Mouse (Mus musculus): ENCODE data around the gene Nxt1.

Nxt1 gene

DNA sequence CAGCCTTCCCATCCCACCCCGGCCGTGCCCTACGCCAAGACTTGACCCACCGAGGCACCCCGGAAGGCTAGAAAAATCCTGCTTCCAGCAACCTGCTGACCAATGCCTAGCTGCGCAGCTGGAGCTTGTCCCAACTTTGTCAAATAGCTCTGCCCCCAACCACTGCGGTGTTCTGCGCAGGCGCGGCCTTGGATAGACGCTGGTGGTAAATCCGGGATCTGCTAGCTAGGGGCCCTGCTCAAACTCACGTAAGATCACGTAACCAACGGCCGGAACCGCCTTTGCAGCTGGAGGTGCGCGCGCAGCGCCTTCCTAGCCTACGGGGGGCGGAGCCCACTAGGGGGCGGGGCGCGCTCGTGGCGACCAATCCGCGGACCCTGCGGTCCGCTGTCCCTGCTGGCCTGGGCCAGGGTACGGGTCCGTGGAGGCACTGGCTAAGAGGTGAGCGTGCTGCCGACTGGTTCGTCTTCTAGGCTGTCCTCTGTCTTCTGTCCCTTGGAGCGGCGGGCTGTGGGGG is 8.4 kb downstream of the Nxt1 start, which contains the start of gene Gzf1:
Gene Gzf1 (plus strand): TSS at position 249 of the 517 bp plus-strand sequence.
- no peaks in the 10 kb centered on the region for H3K27me3 ChIP-seq (ENCODE audit: control insufficient read depth, insufficient read depth, low read length, poor library complexity, severe bottlenecking)
- peak; percentile 97 for DNase-seq (ENCODE audit: low read depth, low spot score)
- 0 out of 2 replicates have a peak, but pooled peaks cover 2% of the 10 kb centered on the region for H3K36me3 ChIP-seq (ENCODE audit: control insufficient read depth, insufficient read depth, low read length, poor library complexity, severe bottlenecking)

DNA sequence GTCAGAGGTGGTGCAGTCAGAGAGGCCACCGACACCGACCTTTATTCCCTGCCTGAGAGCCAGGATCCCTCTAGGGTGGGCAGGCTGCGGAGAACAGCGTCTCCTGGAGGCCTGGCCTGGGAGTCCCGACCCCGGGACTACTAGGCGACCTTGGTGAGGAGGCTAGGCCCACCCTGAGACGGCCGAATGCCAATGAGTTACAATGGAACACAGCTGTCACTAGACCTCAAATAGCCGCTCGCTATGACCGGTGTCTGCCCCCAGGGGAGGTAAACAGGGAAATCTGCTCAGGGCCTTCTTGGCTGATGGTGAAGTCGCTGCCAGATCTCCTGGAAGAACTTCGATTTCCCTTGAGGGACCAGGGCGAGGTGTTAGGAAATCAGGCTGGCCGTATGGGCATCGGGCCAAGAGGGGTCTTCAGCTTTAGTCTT is 9.1 kb downstream of the Nxt1 start:
- Histone ChIP-seq H3K27me3 (ENCODE audit: control insufficient read depth, insufficient read depth, low read length, poor library complexity, severe bottlenecking) (no peaks in the 10 kb centered on the region), H3K36me3 (ENCODE audit: control insufficient read depth, insufficient read depth, low read length, poor library complexity, severe bottlenecking) (peaks cover 2% of the 10 kb centered on the region; the same call in 1 of the 2 replicates)
- peak; percentile 54 for DNase-seq (ENCODE audit: low read depth, low spot score)

DNA sequence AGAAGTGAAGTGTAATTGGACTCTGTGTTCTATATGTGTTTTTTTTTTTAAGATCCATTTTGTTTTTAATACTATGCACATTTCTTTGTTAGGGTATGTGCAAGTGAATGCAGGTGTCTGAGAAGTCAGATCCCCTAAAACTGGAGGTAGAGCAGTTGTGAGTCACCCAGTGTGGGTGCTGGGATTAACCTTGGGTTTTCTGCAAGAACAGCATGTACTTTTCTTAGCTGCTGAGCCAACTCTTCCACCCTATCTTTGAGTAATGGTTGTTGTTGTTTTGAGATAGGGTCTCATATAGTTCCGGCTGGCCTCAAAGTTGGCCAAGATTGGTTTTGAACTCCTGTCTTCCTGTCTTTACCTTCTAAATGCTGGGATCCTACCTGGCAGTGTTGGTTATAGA is 10.6 kb downstream of the Nxt1 start:
- H3K36me3 ChIP-seq (ENCODE audit: control insufficient read depth, insufficient read depth, low read length, poor library complexity, severe bottlenecking), result peaks cover 2% of the 10 kb centered on the region; the same call in 1 of the 2 replicates
- no peaks in the 10 kb centered on the region for H3K27me3 ChIP-seq (ENCODE audit: control insufficient read depth, insufficient read depth, low read length, poor library complexity, severe bottlenecking)
- no peak for DNase-seq (ENCODE audit: low read depth, low spot score)

DNA sequence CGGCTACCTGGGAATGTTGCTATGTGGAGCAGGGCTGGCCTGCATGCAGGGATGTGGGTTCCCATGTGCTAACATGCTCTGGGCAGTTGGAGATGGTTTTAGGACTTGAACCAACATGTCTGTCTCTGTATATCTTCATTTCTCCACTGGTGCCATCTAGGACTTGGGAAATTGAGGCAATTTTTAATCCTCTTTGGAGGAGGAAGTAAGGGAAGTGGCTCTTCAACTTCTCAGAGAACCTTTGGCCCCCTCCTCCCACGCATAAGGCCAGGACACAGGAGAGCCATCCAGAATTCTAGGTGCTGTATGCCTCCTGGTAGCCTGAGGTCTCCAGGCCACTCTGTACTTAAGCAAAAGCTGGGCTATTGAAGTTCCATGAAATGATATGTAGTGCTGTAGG is 12.6 kb downstream of the Nxt1 start:
- Histone ChIP-seq H3K36me3 (ENCODE audit: control insufficient read depth, insufficient read depth, low read length, poor library complexity, severe bottlenecking) (peaks cover 2% of the 10 kb centered on the region; the same call in 1 of the 2 replicates), H3K27me3 (ENCODE audit: control insufficient read depth, insufficient read depth, low read length, poor library complexity, severe bottlenecking) (no peaks in the 10 kb centered on the region)
- DNase-seq (ENCODE audit: low read depth, low spot score), result no peak

DNA sequence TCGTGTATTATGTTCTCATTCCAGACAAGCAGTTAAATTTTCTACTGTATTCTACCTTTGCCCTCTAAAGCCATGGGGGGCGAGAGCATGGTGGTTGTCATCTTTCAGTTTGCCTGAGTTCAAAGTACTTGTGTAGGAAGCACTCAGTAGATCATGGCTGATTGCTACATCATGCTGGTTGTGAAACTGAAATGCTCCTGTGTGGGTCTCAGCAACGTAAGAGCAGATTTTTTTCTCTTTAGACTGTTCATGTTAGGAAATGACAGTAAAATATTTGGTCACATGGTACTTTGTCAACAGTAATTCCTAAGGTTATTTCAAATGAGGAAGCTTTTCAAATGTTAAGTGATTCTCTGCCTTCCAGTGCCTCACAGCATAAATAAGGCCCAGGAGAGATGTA is 13.3 kb downstream of the Nxt1 start:
- no peaks in the 10 kb centered on the region for H3K27me3 ChIP-seq (ENCODE audit: control insufficient read depth, insufficient read depth, low read length, poor library complexity, severe bottlenecking)
- H3K36me3 ChIP-seq (ENCODE audit: control insufficient read depth, insufficient read depth, low read length, poor library complexity, severe bottlenecking), result peaks cover 2% of the 10 kb centered on the region; the same call in 1 of the 2 replicates
- no peak for DNase-seq (ENCODE audit: low read depth, low spot score)

DNA sequence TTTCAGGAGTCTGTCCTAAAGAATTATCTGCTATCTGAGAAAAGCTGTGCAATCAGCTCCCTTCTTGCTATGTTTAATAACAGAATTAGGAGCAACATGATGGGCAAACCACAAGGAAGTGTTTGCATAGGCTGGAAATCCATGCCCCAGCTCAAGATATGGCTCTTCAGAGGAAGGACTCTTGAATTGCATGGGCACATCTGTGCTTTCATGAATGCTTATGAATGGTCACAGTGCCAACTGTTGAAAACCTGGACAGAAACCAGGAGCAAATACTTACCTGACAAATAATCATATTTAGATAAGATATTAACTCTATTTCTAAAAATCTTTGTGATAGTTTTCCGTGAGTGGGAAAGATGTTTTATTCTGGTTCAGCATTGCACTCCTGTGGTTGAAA is 14.5 kb downstream of the Nxt1 start:
- no peaks in the 10 kb centered on the region for H3K27me3 ChIP-seq (ENCODE audit: control insufficient read depth, insufficient read depth, low read length, poor library complexity, severe bottlenecking)
- DNase-seq (ENCODE audit: low read depth, low spot score), result no peak

DNA sequence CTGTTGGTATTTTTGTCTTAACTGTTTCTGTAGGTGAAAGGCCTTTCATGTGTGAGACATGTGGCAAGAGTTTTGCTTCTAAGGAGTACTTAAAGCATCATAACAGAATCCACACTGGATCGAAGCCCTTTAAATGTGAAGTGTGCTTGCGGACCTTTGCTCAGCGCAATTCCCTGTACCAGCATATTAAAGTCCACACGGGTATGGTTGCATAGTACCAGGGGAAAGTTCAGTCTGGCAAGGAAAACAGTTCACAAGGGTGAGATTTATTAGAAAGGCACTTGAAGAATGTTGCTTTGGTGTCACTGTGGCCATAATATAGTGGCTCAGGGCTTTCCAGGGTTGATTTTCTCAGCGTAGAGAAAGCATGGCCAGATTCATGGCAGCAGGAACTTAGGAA is 15.6 kb downstream of the Nxt1 start:
- DNase-seq (ENCODE audit: low read depth, low spot score), result no peak
- peaks cover 2% of the 10 kb centered on the region; the same call in 1 of the 2 replicates for H3K36me3 ChIP-seq (ENCODE audit: control insufficient read depth, insufficient read depth, low read length, poor library complexity, severe bottlenecking)
- no peaks in the 10 kb centered on the region for H3K27me3 ChIP-seq (ENCODE audit: control insufficient read depth, insufficient read depth, low read length, poor library complexity, severe bottlenecking)

More for the DNA sequence above, 14.5 kb downstream of the Nxt1 start:
- H3K36me3 ChIP-seq (ENCODE audit: control insufficient read depth, insufficient read depth, low read length, poor library complexity, severe bottlenecking), result peaks cover 2% of the 10 kb centered on the region; the same call in 1 of the 2 replicates

DNA sequence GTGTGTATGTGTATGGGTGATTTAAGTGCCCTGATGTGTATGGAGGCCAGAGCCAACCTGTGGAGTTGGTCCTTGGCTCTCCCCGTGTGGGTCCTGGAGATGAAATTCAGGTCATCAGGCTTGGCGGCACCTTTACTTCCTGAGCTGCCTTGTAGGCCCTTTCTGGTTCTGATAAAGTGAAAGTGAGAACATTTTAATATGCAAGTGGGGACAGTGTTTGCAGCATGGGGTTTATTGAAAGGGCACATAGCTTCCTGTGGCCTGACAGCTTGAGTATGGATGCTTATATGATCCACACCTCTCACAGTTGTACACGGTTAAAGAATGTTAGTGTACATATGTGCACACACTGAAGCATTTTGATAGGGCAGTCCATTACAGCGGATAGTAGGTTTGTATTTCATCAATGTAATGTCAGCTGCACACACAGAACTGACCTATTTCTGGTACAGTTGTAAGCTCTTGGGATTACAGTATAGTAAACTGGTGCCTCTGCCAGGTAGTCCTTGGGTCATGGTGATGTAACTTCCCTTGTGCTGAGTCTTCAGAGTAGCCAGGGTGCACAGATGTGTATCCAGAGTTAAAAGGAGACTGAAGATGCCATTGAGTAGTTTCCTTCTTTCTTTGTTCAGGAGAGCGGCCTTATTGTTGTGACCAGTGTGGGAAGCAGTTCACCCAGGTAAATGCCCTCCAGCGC is 17.2 kb downstream of the Nxt1 start:
- no peaks in the 10 kb centered on the region for H3K27me3 ChIP-seq (ENCODE audit: control insufficient read depth, insufficient read depth, low read length, poor library complexity, severe bottlenecking)
- no peak for DNase-seq (ENCODE audit: low read depth, low spot score)
- H3K36me3 ChIP-seq (ENCODE audit: control insufficient read depth, insufficient read depth, low read length, poor library complexity, severe bottlenecking), result peaks cover 2% of the 10 kb centered on the region; the same call in 1 of the 2 replicates

DNA sequence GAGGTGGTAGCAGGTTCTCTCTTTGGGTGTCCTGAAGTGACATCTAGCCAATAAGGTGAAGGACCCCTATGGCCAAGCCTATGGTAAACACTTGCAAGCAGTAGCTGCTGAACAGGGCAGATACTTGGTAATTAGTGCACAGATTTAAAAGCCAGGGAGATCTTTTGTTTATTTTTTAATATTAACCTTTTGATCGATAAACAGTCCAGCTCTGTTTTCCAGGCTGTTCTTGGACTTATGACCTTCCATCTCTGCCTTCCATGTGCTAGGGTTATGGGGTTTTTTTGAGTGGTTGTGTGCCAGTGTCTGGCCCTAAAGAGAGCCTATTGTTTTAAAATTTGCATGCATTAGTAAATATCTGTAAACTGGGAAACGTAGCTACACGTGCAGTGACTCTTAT is 17.9 kb downstream of the Nxt1 start:
- Histone ChIP-seq H3K36me3 (ENCODE audit: control insufficient read depth, insufficient read depth, low read length, poor library complexity, severe bottlenecking) (peaks cover 2% of the 10 kb centered on the region; the same call in 1 of the 2 replicates), H3K27me3 (ENCODE audit: control insufficient read depth, insufficient read depth, low read length, poor library complexity, severe bottlenecking) (no peaks in the 10 kb centered on the region)
- DNase-seq (ENCODE audit: low read depth, low spot score), result no peak

DNA sequence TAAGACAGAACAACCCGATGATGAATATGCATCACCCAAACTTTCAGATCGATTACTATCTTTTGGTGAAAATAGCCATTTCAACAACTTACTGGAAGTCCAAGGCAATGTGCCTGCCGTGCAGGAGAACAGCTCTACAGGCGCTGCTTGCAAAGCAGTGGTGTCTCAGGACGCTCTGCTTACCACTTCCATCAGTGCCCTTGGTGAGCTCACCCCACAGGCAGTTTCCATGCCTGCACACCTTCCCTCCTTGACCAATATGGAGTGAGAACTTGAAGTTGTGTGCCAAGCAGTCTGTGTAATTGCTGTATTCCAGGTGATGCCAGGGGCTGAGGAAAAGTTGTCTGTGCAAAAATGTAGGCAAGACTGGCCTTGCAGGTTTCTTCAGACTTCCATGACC is 18.4 kb downstream of the Nxt1 start:
- H3K27me3 ChIP-seq (ENCODE audit: control insufficient read depth, insufficient read depth, low read length, poor library complexity, severe bottlenecking), result no peaks in the 10 kb centered on the region
- no peak for DNase-seq (ENCODE audit: low read depth, low spot score)

DNA sequence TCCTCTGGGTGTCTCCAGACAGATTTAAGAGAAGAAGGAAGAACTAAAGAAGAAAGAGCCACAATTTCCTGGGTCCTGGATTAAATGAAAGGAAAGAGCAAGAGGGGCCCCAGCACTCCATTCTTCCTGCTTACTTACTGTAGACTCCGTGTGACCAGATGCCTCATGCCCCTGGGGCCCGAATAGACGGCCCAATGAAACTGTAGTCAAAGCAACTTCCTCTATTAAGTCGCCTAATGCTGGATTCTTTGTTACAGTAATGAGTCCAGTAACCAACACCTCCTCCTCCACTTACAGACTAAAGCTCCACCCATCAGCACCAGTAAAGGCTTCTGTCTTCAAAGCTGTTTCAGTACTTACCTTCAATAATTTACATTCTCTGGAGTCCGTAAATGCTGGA is 26.2 kb downstream of the Nxt1 start:
- peak; percentile 30 for DNase-seq (ENCODE audit: low read depth, low spot score)

More for the DNA sequence above, 18.4 kb downstream of the Nxt1 start:
- peaks cover 2% of the 10 kb centered on the region; the same call in 1 of the 2 replicates for H3K36me3 ChIP-seq (ENCODE audit: control insufficient read depth, insufficient read depth, low read length, poor library complexity, severe bottlenecking)

DNA sequence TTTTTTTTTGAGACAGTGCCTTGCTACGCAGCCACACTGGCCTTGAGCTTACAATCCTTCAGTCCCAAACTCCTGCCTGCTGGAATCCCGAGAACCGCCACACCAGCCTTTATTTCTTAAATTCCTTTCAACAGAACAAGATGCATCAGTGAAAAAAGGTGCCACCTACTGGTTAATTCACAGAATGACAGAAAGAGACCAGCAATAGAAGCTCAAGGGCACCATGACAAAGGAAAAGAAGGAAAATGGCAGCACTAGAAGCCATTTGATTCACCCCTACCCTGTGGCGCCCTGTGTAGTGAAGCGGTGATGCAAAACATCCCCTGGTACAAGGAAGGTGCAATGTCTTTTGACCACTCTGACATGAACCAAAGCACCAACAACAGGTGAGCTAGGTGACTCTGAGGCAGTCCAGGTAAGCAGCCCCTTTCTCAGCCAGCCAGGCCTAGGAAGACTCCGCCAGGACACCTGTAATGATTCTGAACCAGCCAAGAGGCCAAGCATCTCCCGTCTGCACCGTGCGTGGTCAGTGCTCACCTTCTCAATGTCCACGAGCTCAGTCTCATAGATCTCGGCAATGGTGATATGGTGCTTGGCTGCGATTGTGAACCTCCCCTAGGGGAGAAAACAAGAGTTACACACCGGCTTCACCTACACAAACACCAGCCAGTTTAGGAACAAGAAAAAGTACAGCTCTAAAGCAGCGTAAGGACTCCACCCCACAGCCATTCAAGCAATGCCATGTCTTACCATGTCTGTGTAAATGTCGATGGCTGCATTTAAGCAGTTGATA is 34.2 kb downstream of the Nxt1 start:
- peak; percentile 48 for DNase-seq (ENCODE audit: low read depth, low spot score)

More for the DNA sequence above, 26.2 kb downstream of the Nxt1 start:
- Histone ChIP-seq H3K36me3 (ENCODE audit: control insufficient read depth, insufficient read depth, low read length, poor library complexity, severe bottlenecking) (no peaks in the 10 kb centered on the region), H3K27me3 (ENCODE audit: control insufficient read depth, insufficient read depth, low read length, poor library complexity, severe bottlenecking) (no peaks in the 10 kb centered on the region)

DNA sequence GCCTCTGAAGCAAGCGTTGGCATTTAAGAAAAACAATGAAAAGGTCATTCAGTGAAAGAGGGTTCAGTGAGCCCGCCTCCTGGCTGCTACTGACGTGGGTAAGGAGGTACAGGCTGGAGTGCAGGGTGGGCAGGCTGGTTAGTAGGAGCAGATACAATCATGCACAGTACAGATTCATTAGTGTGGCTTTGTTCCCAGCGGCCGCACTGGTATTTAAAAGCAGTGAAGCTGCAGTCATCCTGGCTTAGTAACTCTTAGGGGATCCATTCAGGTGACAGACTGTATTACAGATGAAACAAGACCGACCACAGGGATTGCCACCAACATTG is 34.8 kb downstream of the Nxt1 start:
- H3K36me3 ChIP-seq (ENCODE audit: control insufficient read depth, insufficient read depth, low read length, poor library complexity, severe bottlenecking), result no peaks in the 10 kb centered on the region
- H3K27me3 ChIP-seq (ENCODE audit: control insufficient read depth, insufficient read depth, low read length, poor library complexity, severe bottlenecking), result no peaks in the 10 kb centered on the region
- no peak for DNase-seq (ENCODE audit: low read depth, low spot score)

More for the DNA sequence above, 34.2 kb downstream of the Nxt1 start:
- Histone ChIP-seq H3K27me3 (ENCODE audit: control insufficient read depth, insufficient read depth, low read length, poor library complexity, severe bottlenecking) (no peaks in the 10 kb centered on the region), H3K36me3 (ENCODE audit: control insufficient read depth, insufficient read depth, low read length, poor library complexity, severe bottlenecking) (no peaks in the 10 kb centered on the region)

DNA sequence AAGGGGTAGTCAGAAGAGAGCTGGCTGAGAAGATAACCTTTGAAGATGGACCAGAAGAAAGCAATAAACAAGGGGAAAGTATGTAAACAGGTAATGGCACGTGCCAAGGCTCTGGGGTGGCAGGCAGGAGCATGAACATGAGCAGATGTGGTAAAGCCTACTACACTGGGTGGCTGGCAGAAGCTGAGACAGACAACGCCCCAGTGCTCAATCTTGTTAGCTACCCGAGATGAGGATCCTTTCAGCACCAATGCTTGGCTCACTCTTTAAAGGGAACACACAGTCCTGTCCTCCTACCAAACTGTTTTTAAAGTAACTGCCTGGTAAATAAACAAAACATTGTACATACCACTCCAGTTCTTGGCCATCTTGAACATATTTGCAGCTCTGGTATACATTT is 39.9 kb downstream of the Nxt1 start:
- Histone ChIP-seq H3K27me3 (ENCODE audit: control insufficient read depth, insufficient read depth, low read length, poor library complexity, severe bottlenecking) (no peaks in the 10 kb centered on the region), H3K36me3 (ENCODE audit: control insufficient read depth, insufficient read depth, low read length, poor library complexity, severe bottlenecking) (no peaks in the 10 kb centered on the region)
- no peak for DNase-seq (ENCODE audit: low read depth, low spot score)

DNA sequence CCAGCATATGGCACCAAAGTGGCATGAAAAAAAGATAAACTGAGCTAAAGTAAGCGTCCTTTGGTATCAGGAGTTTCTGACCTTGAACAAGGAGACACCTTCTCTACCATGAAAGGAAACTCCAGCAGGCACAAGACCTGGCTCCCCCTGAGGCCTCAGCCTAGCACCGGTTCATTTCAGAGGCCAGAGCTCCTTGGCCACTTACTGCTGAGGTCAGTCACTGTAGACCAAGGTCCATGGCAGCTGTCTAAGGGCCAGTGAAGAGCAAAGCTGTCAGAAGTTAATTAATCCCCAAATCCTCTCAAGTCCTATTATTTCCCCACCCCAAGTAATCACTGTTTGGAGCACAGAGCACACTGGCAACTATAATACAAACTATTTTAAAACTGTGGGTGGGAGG is 44.7 kb downstream of the Nxt1 start:
- Histone ChIP-seq H3K36me3 (ENCODE audit: control insufficient read depth, insufficient read depth, low read length, poor library complexity, severe bottlenecking) (no peaks in the 10 kb centered on the region), H3K27me3 (ENCODE audit: control insufficient read depth, insufficient read depth, low read length, poor library complexity, severe bottlenecking) (no peaks in the 10 kb centered on the region)
- no peak for DNase-seq (ENCODE audit: low read depth, low spot score)
